In genomic region chr13:100582144-100582543, GRCm38 (mm10) we compare ENCODE assay signal across 20 mouse cellular contexts. TPM values are rescaled to one million over a fixed set of nuclear protein-coding genes. Genes with fewer than 3 reads are reported as not detected.
A peak's percentile ranks its signal among the peaks of the same experiment; 100 is the strongest.
DNase-seq lines count a peak whose midpoint lies in the region; ATAC-seq and TF ChIP-seq lines count a peak whose summit lies in the region.
"Had no signal": no experiment of that assay in that cellular context is flagged by ENCODE, and none has a peak within 500 bp of the region (broad histone marks: within the 10 kb centered on the region; RNA-seq: fewer than 3 reads in every experiment).

No protein-coding gene starts in this region.

- no peak overlapping the region for H3K4me2 ChIP-seq in heart, embryonic 15.5 days
- no peak overlapping the region for H3K4me2 ChIP-seq in kidney, postnatal 0 days (ENCODE audit: low read length)
- H3K4me2 ChIP-seq in myocyte (ENCODE audit: low read depth) = peak overlapping the region; percentile 65
- H3K4me2 ChIP-seq: forebrain, embryonic 12.5 days; liver, embryonic 15.5 days had no signal

- H3ac ChIP-seq in myocyte (ENCODE audit: control insufficient read depth, insufficient read length) = no peak overlapping the region

- H3K36me3 ChIP-seq in heart, embryonic 15.5 days = no peaks in the 10 kb centered on the region
- no peaks in the 10 kb centered on the region for H3K36me3 ChIP-seq in heart, adult 2 months (ENCODE audit: control insufficient read depth, insufficient read depth, low read length)
- no peaks in the 10 kb centered on the region for H3K36me3 ChIP-seq in kidney, postnatal 0 days (ENCODE audit: insufficient read depth, low read length)
- no peaks in the 10 kb centered on the region; a peak in 1 of 4 replicates for H3K36me3 ChIP-seq in MEL (ENCODE audit: control insufficient read depth in 1 of 2, insufficient read depth in 2 of 2, low read length in 2 of 2)
- H3K36me3 ChIP-seq in myocyte (ENCODE audit: control insufficient read depth, insufficient read depth) = no peaks in the 10 kb centered on the region
- H3K36me3 ChIP-seq: embryonic facial prominence, embryonic 10.5 days; forebrain, embryonic 12.5 days; hindbrain, embryonic 10.5 days had no signal

- no peak for TF ChIP-seq RAD21 in MEL (IDR thresholded peaks at IDR 0.05; ENCODE audit: low read depth, low read length)

- intact Hi-C loops in heart, adult 2 months (cut with DNase I) = loop anchor here (5.0 kb wide), 1 partner anchor 90 kb away; the partner anchor contains the start of gene Gtf2h2

- WGBS in heart, embryonic 15.5 days = 46% methylated on average over 6 of the region's 6 CpGs
- 33% methylated on average over 6 of the region's 6 CpGs for WGBS in heart, adult 2 months
- 25% methylated on average over 6 of the region's 6 CpGs for WGBS in kidney, postnatal 0 days

- no peaks in the 10 kb centered on the region for H3K79me2 ChIP-seq in heart, adult 2 months (replicated peaks; ENCODE audit: control insufficient read depth, insufficient read depth, low read length)
- no peaks in the 10 kb centered on the region for H3K79me2 ChIP-seq in MEL (ENCODE audit: control insufficient read depth, insufficient read depth, low read length, poor library complexity)
- no peaks in the 10 kb centered on the region for H3K79me2 ChIP-seq in myocyte (ENCODE audit: control insufficient read depth, insufficient read depth)

- H3K9ac ChIP-seq in heart, embryonic 15.5 days = no peak overlapping the region
- no peak overlapping the region for H3K9ac ChIP-seq in heart, adult 2 months (ENCODE audit: low read depth, low read length)
- no peak overlapping the region for H3K9ac ChIP-seq in kidney, postnatal 0 days (ENCODE audit: low read depth, low read length)
- H3K9ac ChIP-seq in MEL (ENCODE audit: control insufficient read depth, low read depth, low read length, poor library complexity, severe bottlenecking) = no peak overlapping the region
- H3K9ac ChIP-seq: forebrain, embryonic 12.5 days; liver, embryonic 15.5 days had no signal

- no peak for DNase-seq in heart, adult 2 months
- DNase-seq in kidney, postnatal 0 days (ENCODE audit: low spot score) = no peak
- no peak for DNase-seq in kidney, adult 11 months
- peak; percentile 40 for DNase-seq in MEL (ENCODE audit: low read depth, low spot score)
- DNase-seq in cerebellum, adult 11 months = no peak
- DNase-seq in thymus, postnatal 0 days (ENCODE audit: low spot score) = no peak
- DNase-seq: cerebellum, adult 8-10 months; gastrocnemius, postnatal 10 days; lung, postnatal 10 days; right cerebral cortex, postnatal 25 days had no signal

- TF ChIP-seq CTCF in heart, adult 2 months (IDR thresholded peaks at IDR 0.05) = no peak
- no peak for TF ChIP-seq CTCF in kidney, postnatal 0 days (IDR thresholded peaks at IDR 0.05; ENCODE audit: low read depth)
- no peak for TF ChIP-seq CTCF in MEL (IDR thresholded peaks at IDR 0.05 in 2 of 3, conservative IDR thresholded peaks at IDR 0.05 in 1 of 3; ENCODE audit: control insufficient read depth in 1 of 3, insufficient read depth in 1 of 3, low read depth in 2 of 3, low read length in 3 of 3, poor library complexity in 1 of 3, severe bottlenecking in 1 of 3)

- ATAC-seq in heart, embryonic 15.5 days (replicated peaks; ENCODE audit: insufficient number of reproducible peaks, insufficient read depth, low FRiP score, low read depth) = no peak
- no peak for ATAC-seq in kidney, postnatal 0 days (replicated peaks; ENCODE audit: low FRiP score, low read depth)
- ATAC-seq: hindbrain, postnatal 0 days; midbrain, embryonic 16.5 days had no signal

- no peaks in the 10 kb centered on the region for H3K27me3 ChIP-seq in heart, embryonic 15.5 days
- H3K27me3 ChIP-seq in heart, adult 2 months (ENCODE audit: control insufficient read depth, insufficient read depth, low read length) = no peaks in the 10 kb centered on the region
- H3K27me3 ChIP-seq in kidney, postnatal 0 days (ENCODE audit: insufficient read depth, low read length) = no peaks in the 10 kb centered on the region
- H3K27me3 ChIP-seq in MEL (ENCODE audit: control insufficient read depth in 1 of 2, insufficient read depth in 2 of 2, low read length in 2 of 2) = peaks cover 0 to 1% of the 10 kb centered on the region in 2 experiments; a peak in 1 of 4 replicates
- no peaks in the 10 kb centered on the region for H3K27me3 ChIP-seq in myocyte (ENCODE audit: control insufficient read depth, insufficient read depth, insufficient read length)
- H3K27me3 ChIP-seq: forebrain, embryonic 12.5 days; liver, embryonic 15.5 days had no signal

- no peak for TF ChIP-seq POLR2A in heart, adult 2 months (IDR thresholded peaks at IDR 0.05; ENCODE audit: insufficient read depth, low read depth, low read length)
- TF ChIP-seq POLR2A in MEL (IDR thresholded peaks at IDR 0.05; ENCODE audit: control insufficient read depth in 1 of 2, insufficient read depth in 1 of 2, low read depth in 1 of 2, low read length in 2 of 2, poor library complexity in 1 of 2) (no peak), myocyte (IDR thresholded peaks at IDR 0.05; ENCODE audit: insufficient read length, low read depth) (no peak)

- TF ChIP-seq EP300 in heart, adult 2 months (IDR thresholded peaks at IDR 0.05; ENCODE audit: insufficient read depth, low read depth, low read length) = no peak
- no peak for TF ChIP-seq EP300 in MEL (IDR thresholded peaks at IDR 0.05; ENCODE audit: low read depth in 1 of 2, low read length in 2 of 2)

- 0 out of 2 replicates have a peak overlapping the region, but pooled peaks have one; percentile 16 for H3K27ac ChIP-seq in heart, embryonic 15.5 days
- no peak overlapping the region for H3K27ac ChIP-seq in heart, adult 2 months
- H3K27ac ChIP-seq in kidney, postnatal 0 days = peak overlapping the region; percentile 47; the same call in 1 of the 2 replicates
- H3K27ac ChIP-seq in MEL (ENCODE audit: control insufficient read depth, low read depth, low read length) = no peak overlapping the region
- H3K27ac ChIP-seq: embryonic facial prominence, embryonic 10.5 days; forebrain, embryonic 12.5 days; hindbrain, embryonic 10.5 days; hindbrain, postnatal 0 days; liver, embryonic 15.5 days had no signal

- peaks cover 8% of the 10 kb centered on the region; the same call in 1 of the 2 replicates for H3K4me1 ChIP-seq in heart, embryonic 15.5 days (replicated peaks)
- H3K4me1 ChIP-seq in heart, adult 2 months (ENCODE audit: control insufficient read depth, insufficient read depth, low read length) = no peaks in the 10 kb centered on the region
- H3K4me1 ChIP-seq in kidney, postnatal 0 days (replicated peaks; ENCODE audit: insufficient read depth, low read length) = no peaks in the 10 kb centered on the region
- H3K4me1 ChIP-seq in MEL (ENCODE audit: control insufficient read depth in 1 of 2, insufficient read depth in 2 of 2, low read length in 2 of 2) = no peaks in the 10 kb centered on the region; a peak in 1 of 4 replicates

- no peaks in the 10 kb centered on the region for H3K9me3 ChIP-seq in heart, embryonic 15.5 days (replicated peaks)
- no peaks in the 10 kb centered on the region for H3K9me3 ChIP-seq in kidney, postnatal 0 days (replicated peaks; ENCODE audit: low read length)
- H3K9me3 ChIP-seq in MEL (replicated peaks; ENCODE audit: insufficient read depth, low read length) = no peaks in the 10 kb centered on the region
- H3K9me3 ChIP-seq: embryonic facial prominence, embryonic 10.5 days; forebrain, embryonic 12.5 days; hindbrain, embryonic 10.5 days; liver, embryonic 15.5 days had no signal

- no peak overlapping the region for H3K4me3 ChIP-seq in heart, embryonic 15.5 days
- no peak overlapping the region for H3K4me3 ChIP-seq in heart, adult 2 months
- H3K4me3 ChIP-seq in kidney, postnatal 0 days (replicated peaks; ENCODE audit: low read depth, low read length) = no peak overlapping the region
- peak overlapping the region; percentile 33 to 35; a peak in 3 of 4 replicates for H3K4me3 ChIP-seq in MEL (ENCODE audit: control insufficient read depth in 1 of 2, insufficient read depth in 1 of 2, low read depth in 2 of 2, low read length in 2 of 2)
- H3K4me3 ChIP-seq in myocyte = no peak overlapping the region
- H3K4me3 ChIP-seq: embryonic facial prominence, embryonic 10.5 days; forebrain, embryonic 12.5 days; hindbrain, embryonic 10.5 days; liver, embryonic 15.5 days had no signal

TF ChIP-seq in MEL, 35 proteins besides CTCF, POLR2A, EP300 and RAD21 (continues in another document):
- TF ChIP-seq ELF1 (IDR thresholded peaks at IDR 0.05; ENCODE audit: low read depth, low read length) (no peak), TAL1 (IDR thresholded peaks at IDR 0.05; ENCODE audit: low read length) (no peak), E2F4 (IDR thresholded peaks at IDR 0.05; ENCODE audit: borderline replicate concordance, low read depth, low read length) (no peak), JUND (IDR thresholded peaks at IDR 0.05; ENCODE audit: low read depth, low read length) (peak; percentile 95; the same call in 1 of the 2 replicates)

TF ChIP-seq in myocyte, 11 proteins besides CTCF, POLR2A, EP300 and RAD21 (continues in another document):
- TF ChIP-seq MYOD1 (IDR thresholded peaks at IDR 0.05; ENCODE audit: control insufficient read depth in 1 of 3, insufficient read length in 2 of 3, low read depth in 2 of 3) (no peak), E2F4 (IDR thresholded peaks at IDR 0.05; ENCODE audit: insufficient read depth) (no peak), TCF3 (IDR thresholded peaks at IDR 0.05; ENCODE audit: insufficient read length, low read depth) (no peak), REST (IDR thresholded peaks at IDR 0.05; ENCODE audit: insufficient read depth, insufficient read length) (no peak), USF1 (IDR thresholded peaks at IDR 0.05; ENCODE audit: low read depth) (no peak)

RNA-seq across cellular contexts. Expression of gene Ocln, which starts 29.6 kb away (rescaled TPM):
- polyA plus RNA-seq in heart, embryonic 15.5 days (2015; fragmentation: Nextera tagmentation; extraction: Ambion mirVana) = 2.2 and 3.8 TPM in 2 replicates
- total RNA-seq in heart, adult 2 months (2021) = under 1 TPM; 0.43 to 0.76 TPM
- 0.37 and 0.82 TPM in 2 replicates for polyA plus RNA-seq in heart, adult 2 months (2012; rRNA removed)
- polyA plus RNA-seq in kidney, postnatal 0 days (2015; fragmentation: Nextera tagmentation; extraction: Ambion mirVana) = 35.3 and 37.8 TPM in 2 replicates
- total RNA-seq in MEL (2012; rRNA removed) = 0.23 and 0.31 TPM in 2 replicates
- under 1 TPM in 1 of 2 experiments, not detected in 1; 0.58 TPM for polyA plus RNA-seq in MEL (2012; ENCODE audit: insufficient read depth in 1 of 2, insufficient read length in 2 of 2, low read depth in 1 of 2, low replicate concordance in 2 of 2, missing spikeins in 1 of 2)
- 0.05 TPM for polyA plus RNA-seq in myocyte (2012; fragmentation: generic; extraction: Trizol)
- 1.6 and 2.2 TPM in 2 replicates for polyA plus RNA-seq in thymus, postnatal 0 days (2015; fragmentation: Nextera tagmentation; extraction: Ambion mirVana)
- total RNA-seq: common myeloid progenitor, adult 5-6 weeks; megakaryocyte-erythroid progenitor cell, adult 5-6 weeks had no signal

RNA-seq across cellular contexts. Expression of gene Marveld2, which starts 34.6 kb away (rescaled TPM):
- polyA plus RNA-seq in heart, embryonic 15.5 days (2015; fragmentation: Nextera tagmentation; extraction: Ambion mirVana) = 1.6 and 3.6 TPM in 2 replicates
- under 1 TPM; 0.27 to 0.34 TPM for total RNA-seq in heart, adult 2 months (2021)
- 0.50 and 0.66 TPM in 2 replicates for polyA plus RNA-seq in heart, adult 2 months (2012; rRNA removed)
- polyA plus RNA-seq in kidney, postnatal 0 days (2015; fragmentation: Nextera tagmentation; extraction: Ambion mirVana) = 17.0 TPM in 2 replicates
- not detected in 2 replicates for total RNA-seq in MEL (2012; rRNA removed)
- polyA plus RNA-seq in MEL (2012; ENCODE audit: insufficient read depth in 1 of 2, insufficient read length in 2 of 2, low read depth in 1 of 2, low replicate concordance in 2 of 2, missing spikeins in 1 of 2) (not detected), myocyte (2012; fragmentation: generic; extraction: Trizol) (0.07 TPM)
- polyA plus RNA-seq in thymus, postnatal 0 days (2015; fragmentation: Nextera tagmentation; extraction: Ambion mirVana) = 1.5 TPM in 2 replicates

Comparison
In these comparisons a context has a peak if more than half of its experiments do, and no peak if none do; other contexts are left out.
1. H3K27ac ChIP-seq: peak in heart, embryonic 15.5 days (single experiment) and kidney, postnatal 0 days (single experiment); none in heart, adult 2 months (single experiment) and MEL (single experiment).
2. H3K4me3 ChIP-seq: peak in MEL (2 of 2); none in heart, embryonic 15.5 days (single experiment), heart, adult 2 months (single experiment), kidney, postnatal 0 days (single experiment) and myocyte (single experiment).